Mouse (Mus musculus): Measurements from ENCODE around the gene Eif4g3. TPM values are rescaled to one million over a fixed set of nuclear protein-coding genes. Genes with fewer than 3 reads are reported as not detected.

Eif4g3 gene
- polyA plus RNA-seq, 1 experiment from 2014 or later, result 48.6 TPM

DNA sequence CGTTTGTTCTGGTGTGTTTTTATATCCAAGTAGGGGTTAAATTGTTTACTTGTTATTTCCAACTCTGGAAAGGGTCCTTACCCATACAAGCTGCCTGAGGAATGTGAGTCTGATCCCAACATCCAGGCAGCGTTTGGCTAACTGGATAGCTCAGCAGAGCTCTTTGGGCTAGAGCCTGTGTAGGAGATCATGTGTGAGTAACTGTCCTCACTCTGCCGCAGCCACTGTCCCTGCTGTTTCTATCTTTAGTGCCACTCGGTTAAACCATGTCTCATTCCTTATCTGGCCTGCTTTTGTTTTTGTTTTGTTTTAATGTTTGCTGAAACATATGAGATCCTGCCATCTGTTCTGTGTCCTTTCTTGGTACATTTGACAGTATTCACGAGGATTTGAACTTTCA, 168.1 kb downstream of the Eif4g3 start:
- no peaks in the 10 kb centered on the region for H3K27me3 ChIP-seq

DNA sequence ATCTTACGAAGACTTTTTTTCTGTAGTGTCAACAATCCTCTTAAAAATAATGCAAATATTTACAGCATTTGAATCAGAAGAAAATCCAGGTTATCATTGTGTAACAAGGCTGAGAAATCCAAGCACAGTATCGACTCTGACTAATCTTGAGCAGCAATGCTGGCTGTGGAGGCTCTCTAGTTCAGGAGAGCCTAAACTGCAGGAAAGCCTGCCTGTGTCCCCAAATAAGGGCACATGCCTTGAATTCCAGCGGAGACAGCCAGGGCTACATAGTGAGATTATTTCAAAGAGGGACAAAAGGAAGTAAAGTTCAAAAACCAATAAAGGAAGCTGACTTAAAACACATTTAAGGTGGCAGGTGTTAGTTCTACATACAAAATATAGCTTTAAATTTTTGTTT, 168.7 kb downstream of the Eif4g3 start:
- Histone ChIP-seq H3K27ac (replicated peaks) (no peak overlapping the region), H3K36me3 (peaks cover 54% of the 10 kb centered on the region), H3K9me3 (no peaks in the 10 kb centered on the region), H3K27me3 (no peaks in the 10 kb centered on the region), H3K4me2 (replicated peaks) (no peak overlapping the region), H3K4me1 (0 out of 2 replicates have a peak, but pooled peaks cover 5% of the 10 kb centered on the region), H3K4me3 (no peak overlapping the region), H3K9ac (replicated peaks) (no peak overlapping the region)
- ATAC-seq (replicated peaks), result no peak
- WGBS, result 82% methylated on average over 3 of the region's 3 CpGs

More for the DNA sequence above, 168.1 kb downstream of the Eif4g3 start:
- H3K9ac ChIP-seq (replicated peaks), result no peak overlapping the region
- no peak overlapping the region for H3K27ac ChIP-seq (replicated peaks)
- H3K36me3 ChIP-seq, result peaks cover 49% of the 10 kb centered on the region
- 83% methylated on average over 5 of the region's 5 CpGs for WGBS
- 0 out of 2 replicates have a peak, but pooled peaks cover 5% of the 10 kb centered on the region for H3K4me1 ChIP-seq
- no peaks in the 10 kb centered on the region for H3K9me3 ChIP-seq
- H3K4me3 ChIP-seq, result no peak overlapping the region
- H3K4me2 ChIP-seq (replicated peaks), result no peak overlapping the region
- ATAC-seq (replicated peaks), result no peak

DNA sequence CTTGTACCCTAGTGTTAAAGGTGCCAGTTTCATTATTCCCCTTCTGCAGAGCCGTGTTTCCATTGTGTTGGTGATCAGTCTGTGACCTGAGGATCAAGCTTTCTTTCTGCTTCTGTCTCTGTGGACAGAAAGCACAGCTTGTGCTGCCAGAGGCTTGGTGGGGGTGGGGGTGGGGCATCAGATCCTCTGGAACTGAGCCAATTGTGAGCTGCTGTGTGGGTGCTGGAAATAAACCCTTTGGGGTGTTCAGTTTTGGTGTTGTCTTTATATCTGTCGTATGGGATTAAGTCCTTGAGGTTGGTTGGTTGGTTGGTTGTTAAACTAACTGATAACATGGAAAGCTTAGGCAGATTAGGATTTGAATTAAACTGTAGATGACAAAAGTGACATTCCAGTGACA, 171.0 kb downstream of the Eif4g3 start:
- peak overlapping the region; percentile 51 for H3K27ac ChIP-seq (replicated peaks)
- no peak overlapping the region for H3K4me2 ChIP-seq (replicated peaks)
- no peak for ATAC-seq (replicated peaks)
- H3K36me3 ChIP-seq, result peaks cover 50% of the 10 kb centered on the region
- no peaks in the 10 kb centered on the region for H3K9me3 ChIP-seq
- H3K27me3 ChIP-seq, result no peaks in the 10 kb centered on the region
- 0 out of 2 replicates have a peak, but pooled peaks cover 5% of the 10 kb centered on the region for H3K4me1 ChIP-seq
- H3K4me3 ChIP-seq, result no peak overlapping the region
- no peak overlapping the region for H3K9ac ChIP-seq (replicated peaks)
- 19% methylated on average over 2 of the region's 2 CpGs for WGBS

DNA sequence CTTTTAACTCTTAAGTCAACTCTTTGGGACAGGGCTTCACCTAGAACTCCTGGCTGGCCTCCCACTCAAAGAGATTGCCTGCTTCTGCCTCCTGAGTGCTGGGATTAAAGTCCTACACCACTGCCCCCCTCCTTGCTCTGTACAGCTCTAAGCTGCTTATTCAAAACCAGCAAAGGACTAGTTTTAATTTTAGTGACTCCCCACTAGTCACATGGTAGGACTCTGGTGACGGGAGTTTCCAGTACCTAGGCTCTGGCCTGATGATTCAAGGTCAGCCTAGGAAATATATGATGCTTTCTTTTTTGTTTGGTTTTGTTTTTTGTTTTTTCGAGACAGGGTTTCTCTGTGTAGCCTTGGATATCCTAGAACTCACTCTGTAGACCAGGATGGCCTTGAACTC, 172.0 kb downstream of the Eif4g3 start:
- ATAC-seq (replicated peaks), result no peak
- Histone ChIP-seq H3K4me1 (0 out of 2 replicates have a peak, but pooled peaks cover 5% of the 10 kb centered on the region), H3K27ac (replicated peaks) (0 out of 2 replicates have a peak overlapping the region, but pooled peaks have one; percentile 51), H3K9me3 (no peaks in the 10 kb centered on the region), H3K4me2 (replicated peaks) (no peak overlapping the region), H3K4me3 (no peak overlapping the region), H3K9ac (replicated peaks) (no peak overlapping the region), H3K27me3 (no peaks in the 10 kb centered on the region), H3K36me3 (peaks cover 44% of the 10 kb centered on the region)
- 93% methylated on average over 2 of the region's 2 CpGs for WGBS

DNA sequence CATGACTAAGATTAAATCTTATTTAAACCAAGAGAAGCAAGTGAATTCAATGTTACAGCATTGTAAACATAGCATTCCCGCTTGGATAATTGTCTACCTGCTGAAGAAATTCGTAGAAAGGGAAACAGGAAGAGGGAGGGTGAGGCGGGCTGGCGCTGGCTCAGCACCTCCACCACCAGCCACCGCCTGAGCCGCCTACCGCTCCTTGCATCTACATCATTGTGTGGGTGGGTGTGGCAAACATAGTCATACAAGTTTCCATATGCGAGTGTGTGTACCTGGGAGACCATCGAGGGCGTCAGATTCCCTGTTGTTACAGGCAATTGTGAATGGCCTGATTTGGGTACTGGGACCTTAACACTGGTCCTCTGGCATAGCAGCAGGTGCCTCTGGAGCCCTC, 173.7 kb downstream of the Eif4g3 start:
- peaks cover 46% of the 10 kb centered on the region for H3K36me3 ChIP-seq
- no peaks in the 10 kb centered on the region for H3K9me3 ChIP-seq
- no peaks in the 10 kb centered on the region for H3K27me3 ChIP-seq
- WGBS, result 87% methylated on average over 10 of the region's 10 CpGs
- no peak overlapping the region for H3K4me3 ChIP-seq
- H3K4me1 ChIP-seq, result 0 out of 2 replicates have a peak, but pooled peaks cover 5% of the 10 kb centered on the region
- no peak overlapping the region for H3K4me2 ChIP-seq (replicated peaks)
- no peak overlapping the region for H3K9ac ChIP-seq (replicated peaks)
- no peak overlapping the region for H3K27ac ChIP-seq (replicated peaks)
- ATAC-seq (replicated peaks), result no peak

DNA sequence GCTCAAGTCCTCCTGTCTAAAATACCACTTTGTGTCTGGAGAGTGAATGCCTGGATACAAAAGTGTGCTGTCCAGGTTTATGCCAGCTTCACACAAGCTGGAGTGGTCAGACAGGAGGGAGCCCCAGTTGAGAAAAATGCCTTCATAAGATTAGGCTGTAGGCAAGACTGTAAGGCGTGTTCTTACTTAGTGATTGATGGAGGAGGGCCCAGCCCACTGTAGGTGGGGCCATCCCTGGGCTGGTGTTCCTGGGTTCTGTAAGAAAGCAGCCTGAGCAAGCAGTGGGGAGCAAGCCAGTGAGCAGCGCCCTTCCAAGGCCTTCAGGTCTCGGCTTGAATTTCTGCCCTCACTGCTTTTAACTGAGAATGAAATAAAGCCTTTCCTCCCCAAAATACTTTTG, 175.3 kb downstream of the Eif4g3 start:
- Histone ChIP-seq H3K9ac (replicated peaks) (no peak overlapping the region), H3K36me3 (peaks cover 56% of the 10 kb centered on the region), H3K27me3 (no peaks in the 10 kb centered on the region), H3K4me1 (0 out of 2 replicates have a peak, but pooled peaks cover 5% of the 10 kb centered on the region), H3K9me3 (no peaks in the 10 kb centered on the region), H3K4me2 (replicated peaks) (no peak overlapping the region), H3K4me3 (no peak overlapping the region), H3K27ac (replicated peaks) (no peak overlapping the region)
- no peak for ATAC-seq (replicated peaks)
- WGBS, result 92% methylated on average over 3 of the region's 3 CpGs

DNA sequence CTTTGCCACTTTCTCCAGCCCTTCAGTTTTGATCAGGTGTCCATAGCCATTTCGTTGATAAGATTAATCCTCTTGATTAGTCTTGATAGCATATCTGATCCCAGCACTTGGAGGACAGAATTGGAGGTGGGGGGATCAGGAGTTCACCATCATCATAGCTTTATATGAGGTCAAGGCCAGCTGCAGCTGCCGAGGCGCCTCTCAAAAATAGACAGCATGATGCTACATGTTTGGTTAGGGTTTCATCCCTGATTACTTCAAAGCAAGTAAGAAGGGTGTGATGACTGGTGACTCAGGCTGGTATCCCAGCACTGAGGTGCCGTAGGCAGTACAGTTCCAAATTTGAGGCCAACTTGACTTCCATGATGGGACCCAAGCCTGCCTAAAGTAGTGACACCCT, 176.6 kb downstream of the Eif4g3 start:
- Histone ChIP-seq H3K4me3 (no peak overlapping the region), H3K9ac (replicated peaks) (no peak overlapping the region), H3K9me3 (no peaks in the 10 kb centered on the region), H3K4me2 (replicated peaks) (no peak overlapping the region), H3K36me3 (peaks cover 68% of the 10 kb centered on the region), H3K27me3 (no peaks in the 10 kb centered on the region), H3K27ac (replicated peaks) (no peak overlapping the region), H3K4me1 (no peaks in the 10 kb centered on the region)
- 91% methylated on average over 4 of the region's 4 CpGs for WGBS
- no peak for ATAC-seq (replicated peaks)

DNA sequence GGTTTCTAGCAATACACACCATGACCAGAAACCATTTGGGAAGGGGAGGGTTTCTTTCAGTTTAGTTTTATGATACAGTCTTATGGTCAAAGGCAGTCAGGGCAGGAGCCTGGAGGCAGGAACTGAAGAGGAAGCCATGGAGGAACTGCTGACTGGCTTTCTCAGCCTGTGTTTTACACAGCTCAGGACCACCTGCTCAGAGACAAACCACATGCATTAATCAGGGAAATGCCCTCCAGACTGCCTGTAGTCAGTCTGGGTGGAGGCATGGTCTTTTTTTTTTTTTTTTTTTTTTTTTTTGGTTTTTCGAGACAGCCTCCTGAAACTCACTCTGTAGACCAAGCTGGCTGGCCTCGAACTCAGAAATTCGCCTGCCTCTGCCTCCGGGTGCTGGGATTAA, 179.9 kb downstream of the Eif4g3 start:
- WGBS, result 93% methylated on average over 4 of the region's 4 CpGs
- H3K4me2 ChIP-seq (replicated peaks), result no peak overlapping the region
- no peaks in the 10 kb centered on the region for H3K4me1 ChIP-seq
- no peaks in the 10 kb centered on the region for H3K27me3 ChIP-seq
- ATAC-seq (replicated peaks), result no peak
- H3K4me3 ChIP-seq, result no peak overlapping the region
- H3K9me3 ChIP-seq, result no peaks in the 10 kb centered on the region
- H3K36me3 ChIP-seq, result peaks cover 73% of the 10 kb centered on the region
- H3K9ac ChIP-seq (replicated peaks), result no peak overlapping the region
- H3K27ac ChIP-seq (replicated peaks), result no peak overlapping the region

DNA sequence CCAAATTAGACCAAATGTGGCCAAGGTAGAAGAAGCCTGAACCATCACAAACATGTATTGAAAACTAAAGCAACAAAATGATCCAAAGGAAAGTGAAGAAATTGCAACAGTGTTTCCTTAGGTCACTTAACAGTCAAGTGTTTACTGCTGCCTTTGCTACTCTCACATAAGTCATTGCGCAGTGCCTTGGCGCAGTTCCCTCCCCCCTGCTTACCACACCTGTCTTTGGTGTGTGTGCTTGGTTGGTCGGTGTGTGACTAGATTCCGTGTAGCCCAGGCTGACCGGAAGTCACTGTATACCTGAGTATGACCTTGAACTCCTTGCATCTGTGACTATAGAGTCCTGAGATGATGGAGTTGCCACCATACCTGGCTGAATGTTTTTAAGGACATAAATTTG, 186.6 kb downstream of the Eif4g3 start:
- no peak overlapping the region for H3K4me3 ChIP-seq
- no peak overlapping the region for H3K4me2 ChIP-seq (replicated peaks)
- peaks cover 89% of the 10 kb centered on the region for H3K36me3 ChIP-seq
- H3K27ac ChIP-seq (replicated peaks), result no peak overlapping the region
- 94% methylated on average over 5 of the region's 5 CpGs for WGBS
- H3K9me3 ChIP-seq, result no peaks in the 10 kb centered on the region
- no peak overlapping the region for H3K9ac ChIP-seq (replicated peaks)
- no peak for ATAC-seq (replicated peaks)
- no peaks in the 10 kb centered on the region for H3K4me1 ChIP-seq
- no peaks in the 10 kb centered on the region for H3K27me3 ChIP-seq

DNA sequence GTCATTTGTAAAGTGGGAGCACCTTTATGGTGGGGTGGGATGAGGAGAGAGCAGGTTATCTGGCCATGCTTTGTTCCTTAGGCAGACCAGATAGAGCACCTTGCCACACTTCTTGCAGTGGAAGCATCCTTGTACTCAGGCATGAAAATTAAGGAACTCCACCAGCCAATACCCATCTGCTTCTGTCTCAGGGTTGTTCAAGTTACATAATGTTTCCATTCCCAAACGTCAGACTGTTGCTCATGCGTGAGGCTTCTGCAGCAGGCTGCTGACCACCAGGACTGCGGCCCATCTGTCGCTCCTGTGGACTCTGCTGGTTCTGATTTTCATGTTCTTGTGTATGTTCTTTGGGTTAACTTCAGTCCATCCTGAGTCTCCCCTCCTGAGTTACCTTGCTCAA, 187.9 kb downstream of the Eif4g3 start:
- Histone ChIP-seq H3K9me3 (no peaks in the 10 kb centered on the region), H3K4me2 (replicated peaks) (no peak overlapping the region), H3K4me3 (no peak overlapping the region), H3K36me3 (peaks cover 86% of the 10 kb centered on the region), H3K9ac (replicated peaks) (no peak overlapping the region), H3K4me1 (no peaks in the 10 kb centered on the region), H3K27me3 (no peaks in the 10 kb centered on the region), H3K27ac (replicated peaks) (no peak overlapping the region)
- no peak for ATAC-seq (replicated peaks)
- 93% methylated on average over 4 of the region's 4 CpGs for WGBS

DNA sequence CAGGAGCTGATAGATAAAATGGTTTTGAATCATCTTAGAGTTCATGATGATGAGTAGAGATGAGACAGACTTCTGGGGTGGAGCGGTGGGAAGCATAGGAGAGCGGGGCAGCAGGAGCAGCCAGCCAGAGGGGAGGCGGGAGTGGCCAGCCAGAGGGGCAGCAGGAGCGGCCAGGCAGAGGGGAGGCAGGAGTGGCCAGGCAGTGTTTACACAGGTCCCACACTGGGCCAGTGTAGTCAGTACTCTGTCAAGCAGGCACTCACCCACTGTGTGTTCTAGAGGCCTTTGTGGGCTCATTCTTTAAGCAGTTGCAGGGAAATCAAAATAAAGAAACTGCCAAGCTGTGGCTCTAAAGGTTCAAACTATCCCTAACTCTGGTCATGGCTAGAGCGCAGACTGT, 191.2 kb downstream of the Eif4g3 start:
- no peak for ATAC-seq (replicated peaks)
- 90% methylated on average over 5 of the region's 5 CpGs for WGBS

DNA sequence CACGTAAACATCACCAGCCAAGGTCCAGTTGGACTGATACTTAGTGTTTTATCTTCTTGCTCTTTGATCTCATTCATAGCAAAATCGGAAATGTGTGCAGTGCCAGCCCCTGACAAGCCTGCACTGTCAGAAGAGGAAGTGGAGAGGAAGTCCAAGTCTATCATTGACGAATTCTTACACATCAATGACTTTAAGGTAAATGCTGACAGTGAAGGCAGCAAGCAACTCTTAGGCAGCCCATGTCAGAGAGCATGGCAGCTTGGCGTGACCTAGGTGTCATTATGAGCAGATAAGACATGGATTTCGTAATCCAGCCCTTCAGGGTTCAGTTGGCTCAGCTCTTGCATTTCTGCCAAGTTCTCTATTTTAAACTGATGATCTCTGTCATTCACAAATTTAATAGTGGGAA, 191.8 kb downstream of the Eif4g3 start:
- Histone ChIP-seq H3K9ac (replicated peaks) (no peak overlapping the region), H3K4me2 (replicated peaks) (no peak overlapping the region), H3K4me1 (no peaks in the 10 kb centered on the region), H3K27ac (replicated peaks) (no peak overlapping the region), H3K27me3 (no peaks in the 10 kb centered on the region), H3K4me3 (no peak overlapping the region), H3K36me3 (peaks cover 84% of the 10 kb centered on the region), H3K9me3 (no peaks in the 10 kb centered on the region)
- no peak for ATAC-seq (replicated peaks)
- WGBS, result 91% methylated on average over 5 of the region's 5 CpGs

More for the DNA sequence above, 191.2 kb downstream of the Eif4g3 start:
- Histone ChIP-seq H3K4me2 (replicated peaks) (no peak overlapping the region), H3K9me3 (no peaks in the 10 kb centered on the region), H3K4me3 (no peak overlapping the region), H3K36me3 (peaks cover 82% of the 10 kb centered on the region), H3K27me3 (no peaks in the 10 kb centered on the region), H3K4me1 (no peaks in the 10 kb centered on the region), H3K27ac (replicated peaks) (no peak overlapping the region), H3K9ac (replicated peaks) (no peak overlapping the region)

DNA sequence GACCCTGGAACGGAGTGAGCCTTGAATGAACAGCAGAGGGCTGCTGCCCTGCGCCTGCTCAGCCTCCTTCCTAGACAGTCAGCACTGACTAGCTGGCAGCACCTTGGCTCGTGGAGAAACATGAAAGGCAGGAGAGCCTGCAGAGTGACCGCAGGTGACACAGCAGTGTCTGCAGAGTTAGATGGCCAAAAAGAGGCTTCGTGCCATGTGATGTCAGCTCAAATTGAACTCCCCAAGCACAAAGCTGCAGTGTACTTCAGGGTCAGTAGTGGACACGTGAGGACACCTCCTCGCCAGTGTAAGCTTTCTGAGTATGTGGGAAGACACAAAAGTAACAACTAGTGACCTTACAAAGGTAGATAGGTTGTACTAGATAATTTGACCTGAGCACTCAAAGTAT, 193.1 kb downstream of the Eif4g3 start:
- ATAC-seq (replicated peaks), result no peak
- Histone ChIP-seq H3K36me3 (peaks cover 84% of the 10 kb centered on the region), H3K9me3 (no peaks in the 10 kb centered on the region), H3K27ac (replicated peaks) (no peak overlapping the region), H3K4me2 (replicated peaks) (no peak overlapping the region), H3K4me3 (no peak overlapping the region), H3K9ac (replicated peaks) (no peak overlapping the region), H3K27me3 (no peaks in the 10 kb centered on the region), H3K4me1 (no peaks in the 10 kb centered on the region)
- WGBS, result 89% methylated on average over 7 of the region's 7 CpGs

Data from forebrain, embryonic 15.5 days (tissue).